Mouse (Mus musculus): ENCODE results near the gene Hist1h4d. TPM values are rescaled to one million over a fixed set of nuclear protein-coding genes. Genes with fewer than 3 reads are reported as not detected.

The Hist1h4d gene
- 154 to 204 TPM (median 177 TPM) in 4 replicates for total RNA-seq (2023; ENCODE audit: inconsistent age)

DNA sequence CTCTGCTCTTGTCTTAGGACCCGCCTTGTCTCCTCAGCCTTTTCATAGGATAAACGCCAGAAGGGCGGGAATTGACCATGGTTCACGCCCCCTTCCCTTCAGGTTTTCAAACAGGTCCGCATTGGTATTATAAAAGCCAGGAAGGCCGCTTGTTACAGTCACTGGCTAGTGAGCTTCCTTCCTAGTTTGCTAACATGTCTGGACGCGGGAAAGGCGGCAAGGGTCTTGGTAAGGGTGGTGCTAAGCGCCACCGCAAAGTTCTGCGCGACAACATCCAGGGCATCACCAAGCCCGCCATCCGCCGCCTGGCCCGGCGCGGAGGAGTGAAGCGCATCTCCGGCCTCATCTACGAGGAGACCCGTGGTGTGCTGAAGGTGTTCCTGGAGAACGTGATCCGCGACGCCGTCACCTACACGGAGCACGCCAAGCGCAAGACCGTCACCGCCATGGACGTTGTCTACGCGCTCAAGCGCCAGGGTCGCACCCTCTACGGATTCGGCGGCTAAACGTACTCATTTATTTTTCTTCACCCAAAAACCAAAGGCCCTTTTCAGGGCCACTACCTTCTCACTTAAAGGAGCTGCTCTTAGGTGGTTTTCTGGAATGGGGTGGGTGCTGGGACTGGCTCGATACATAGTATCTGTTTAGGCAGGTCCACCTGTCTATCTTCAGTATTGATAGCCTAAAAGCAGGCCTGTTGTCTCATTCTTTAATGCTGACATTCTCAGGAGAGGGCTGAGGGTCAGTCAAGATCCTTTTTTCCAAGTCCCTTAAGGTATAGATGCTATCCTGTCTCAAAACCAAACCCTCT, at the start of gene Hist1h4d:
TSS of gene Hist1h4d (plus strand) at position 191 of the 811 bp plus-strand sequence.

DNA sequence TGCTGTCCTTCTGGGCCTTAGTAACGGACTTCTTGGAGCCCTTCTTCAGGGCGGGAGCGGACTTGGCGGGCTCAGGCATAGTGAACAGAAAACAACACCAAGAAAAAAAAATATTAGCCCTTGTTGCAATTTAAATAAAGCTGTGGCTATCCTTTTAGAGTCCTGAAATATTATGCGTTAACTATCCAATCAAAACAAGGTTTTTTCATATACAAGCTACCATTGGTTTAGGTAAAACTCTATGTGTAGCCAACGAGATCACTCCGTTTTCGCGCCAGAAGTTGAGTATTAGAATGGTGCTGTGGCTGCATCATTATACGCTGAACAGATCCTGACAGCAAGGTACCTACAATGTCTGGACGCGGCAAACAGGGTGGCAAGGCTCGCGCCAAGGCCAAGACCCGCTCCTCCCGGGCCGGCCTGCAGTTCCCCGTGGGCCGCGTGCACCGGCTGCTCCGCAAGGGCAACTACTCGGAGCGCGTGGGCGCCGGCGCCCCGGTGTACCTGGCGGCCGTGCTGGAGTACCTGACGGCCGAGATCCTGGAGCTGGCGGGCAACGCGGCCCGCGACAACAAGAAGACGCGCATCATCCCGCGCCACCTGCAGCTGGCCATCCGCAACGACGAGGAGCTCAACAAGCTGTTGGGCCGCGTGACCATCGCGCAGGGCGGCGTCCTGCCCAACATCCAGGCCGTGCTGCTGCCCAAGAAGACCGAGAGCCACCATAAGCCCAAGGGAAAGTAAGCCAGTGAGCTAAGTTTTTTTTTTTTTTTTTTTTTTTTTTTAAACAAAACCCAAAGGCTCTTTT, 47.6 kb upstream of the Hist1h4d start, which contains the start of gene Hist1h2af:
TSS of gene Hist1h2af (plus strand) at position 347 of the 808 bp plus-strand sequence.

DNA sequence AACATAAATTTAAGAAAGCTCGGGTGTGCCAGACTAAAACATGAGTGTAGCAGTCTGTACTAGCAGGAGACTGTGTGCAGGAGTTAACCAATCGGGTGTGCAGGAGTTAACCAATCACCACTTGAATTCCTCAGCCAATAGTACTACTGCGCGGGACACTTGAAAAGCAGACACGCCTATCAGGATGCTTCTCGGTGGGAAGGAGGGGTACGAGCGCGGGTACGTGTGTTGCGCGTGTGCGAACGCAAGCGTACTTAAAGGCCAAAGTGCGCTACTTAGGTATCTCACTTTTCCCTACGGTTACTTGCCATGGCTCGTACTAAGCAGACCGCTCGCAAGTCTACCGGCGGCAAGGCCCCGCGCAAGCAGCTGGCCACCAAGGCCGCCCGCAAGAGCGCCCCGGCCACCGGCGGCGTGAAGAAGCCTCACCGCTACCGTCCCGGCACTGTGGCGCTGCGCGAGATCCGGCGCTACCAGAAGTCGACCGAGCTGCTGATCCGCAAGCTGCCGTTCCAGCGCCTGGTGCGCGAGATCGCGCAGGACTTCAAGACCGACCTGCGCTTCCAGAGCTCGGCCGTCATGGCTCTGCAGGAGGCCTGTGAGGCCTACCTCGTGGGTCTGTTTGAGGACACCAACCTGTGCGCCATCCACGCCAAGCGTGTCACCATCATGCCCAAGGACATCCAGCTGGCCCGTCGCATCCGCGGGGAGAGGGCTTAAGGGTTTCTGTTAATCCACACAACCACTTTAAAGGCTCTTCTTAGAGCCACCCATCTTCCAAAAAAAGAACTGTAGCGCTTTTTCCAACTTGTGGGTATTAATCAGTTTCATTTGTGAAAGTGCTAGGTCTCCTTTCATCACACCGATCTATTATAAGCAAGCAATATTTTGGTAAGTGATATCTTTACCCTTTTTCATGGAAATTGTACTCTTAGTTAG, 46.0 kb upstream of the Hist1h4d start, which contains the start of gene Hist1h3g:
TSS of gene Hist1h3g (plus strand) at position 286 of the 939 bp plus-strand sequence.

GRCm38 (mm10) chr13:23542999-23543607, 38.3 kb upstream of the Hist1h4d start, which contains the start of gene Hist1h2bh:
Hist1h2bh (minus strand) TSS chr13:23543392.

GRCm38 (mm10) chr13:23543965-23544786, 37.2 kb upstream of the Hist1h4d start, which contains the start of gene Hist1h3f:
Hist1h3f (plus strand) TSS chr13:23544052.

GRCm38 (mm10) chr13:23551146-23551834, 30.1 kb upstream of the Hist1h4d start, which contains the start of gene Hist1h4f:
Hist1h4f (minus strand) TSS chr13:23551648.

GRCm38 (mm10) chr13:23552962-23553361, 28.4 kb upstream of the Hist1h4d start, which contains the start of gene Hist1h1d:
Hist1h1d (plus strand) TSS chr13:23553262.

DNA sequence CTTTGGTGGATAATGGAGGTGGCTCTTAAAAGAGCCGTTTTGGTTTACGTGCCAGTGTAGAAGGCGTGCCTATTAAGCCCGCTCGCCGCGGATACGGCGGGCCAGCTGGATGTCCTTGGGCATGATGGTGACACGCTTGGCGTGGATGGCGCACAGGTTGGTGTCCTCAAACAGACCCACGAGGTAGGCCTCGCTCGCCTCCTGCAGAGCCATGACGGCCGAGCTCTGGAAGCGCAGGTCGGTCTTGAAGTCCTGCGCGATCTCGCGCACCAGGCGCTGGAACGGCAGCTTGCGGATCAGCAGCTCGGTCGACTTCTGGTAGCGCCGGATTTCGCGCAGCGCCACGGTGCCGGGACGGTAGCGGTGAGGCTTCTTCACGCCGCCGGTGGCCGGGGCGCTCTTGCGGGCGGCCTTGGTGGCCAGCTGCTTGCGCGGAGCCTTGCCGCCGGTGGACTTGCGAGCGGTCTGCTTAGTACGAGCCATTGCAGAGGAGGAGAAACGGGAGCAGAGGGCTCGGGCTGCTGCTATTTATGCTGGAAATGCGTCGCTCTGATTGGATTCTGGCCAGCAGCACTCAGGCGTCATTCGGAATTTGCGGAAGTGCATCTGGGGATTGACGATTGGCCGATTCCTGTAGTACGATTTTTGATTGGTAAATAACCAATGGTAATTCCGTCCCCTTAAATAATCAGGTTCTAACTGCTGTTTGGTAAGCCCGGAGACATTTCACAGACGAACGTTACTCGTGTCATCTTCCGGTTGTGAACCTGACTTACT, 19.3 kb upstream of the Hist1h4d start, which contains the start of gene Hist1h3e:
TSS of gene Hist1h3e (minus strand) at position 487 of the 777 bp plus-strand sequence.

GRCm38 (mm10) chr13:23571022-23571503, 10.3 kb upstream of the Hist1h4d start, which contains the start of the genes Hist1h2ae and Hist1h2bg:
Hist1h2ae (minus strand) TSS chr13:23571220.
Hist1h2bg (plus strand) TSS chr13:23571396.

GRCm38 (mm10) chr13:23573898-23574524, 7.4 kb upstream of the Hist1h4d start, which contains the start of the genes Hist1h2bf and Hist1h2ad:
Hist1h2bf (minus strand) TSS chr13:23574196.
Hist1h2ad (plus strand) TSS chr13:23574381.

GRCm38 (mm10) chr13:23575271-23575851, 6.0 kb upstream of the Hist1h4d start, which contains the start of gene Hist1h3d:
Hist1h3d (plus strand) TSS chr13:23575763.

GRCm38 (mm10) chr13:23620733-23621531, 39.5 kb downstream of the Hist1h4d start, which contains the start of gene Hist1h2be:
Hist1h2be (minus strand) TSS chr13:23621124.

GRCm38 (mm10) chr13:23622175-23622671, 40.8 kb downstream of the Hist1h4d start, which contains the start of gene Hist1h1e:
Hist1h1e (minus strand) TSS chr13:23622558.

